Mouse (Mus musculus): ENCODE results near the gene Grk4. TPM values are rescaled to one million over a fixed set of nuclear protein-coding genes. Genes with fewer than 3 reads are reported as not detected.

The Grk4 gene
- polyA plus RNA-seq, 1 experiment from 2014 or later = 3.3 TPM

MicroRNAs encoded within 50 kb of the gene (microRNA counts, 519-probe panel; counts per million panel counts)
- microRNA mmu-miR-467g = 1,162 counts per million, percentile 4 among the panel's probes with 10 or more counts

Small RNA genes lying within 50 kb of the gene (microRNA-seq; reads per million reads assigned to microRNA genes)
- not detected for gene Mir467g

Other genes with a start within 250 kb of the Grk4 start
- gene Tnip2, start 146.4 kb upstream of the Grk4 start, polyA plus RNA-seq (2015; fragmentation: Nextera tagmentation; extraction: Ambion mirVana) = 10.3 and 10.7 TPM in 2 replicates
- gene Sh3bp2, start 134.5 kb upstream of the Grk4 start, polyA plus RNA-seq (2015; fragmentation: Nextera tagmentation; extraction: Ambion mirVana) = 17.1 and 20.9 TPM in 2 replicates
- 206 and 216 TPM in 2 replicates for gene Add1, start 86.7 kb upstream of the Grk4 start, polyA plus RNA-seq (2015; fragmentation: Nextera tagmentation; extraction: Ambion mirVana)
- 77.2 and 82.5 TPM in 2 replicates for gene Mfsd10, start 23.2 kb upstream of the Grk4 start, polyA plus RNA-seq (2015; fragmentation: Nextera tagmentation; extraction: Ambion mirVana)
- 21.5 and 22.6 TPM in 2 replicates for gene Nop14, start 231 bp upstream of the Grk4 start, polyA plus RNA-seq (2015; fragmentation: Nextera tagmentation; extraction: Ambion mirVana)
- gene Htt, start 101.4 kb downstream of the Grk4 start, polyA plus RNA-seq (2015; fragmentation: Nextera tagmentation; extraction: Ambion mirVana) = 13.1 and 15.6 TPM in 2 replicates
- 2.5 and 2.6 TPM in 2 replicates for gene Msantd1, start 247.6 kb downstream of the Grk4 start, polyA plus RNA-seq (2015; fragmentation: Nextera tagmentation; extraction: Ambion mirVana)

All from hindbrain, embryonic 13.5 days (tissue).